Mouse (Mus musculus): ENCODE data around the gene Hibadh.
A peak's percentile ranks its signal among the peaks of the same experiment; 100 is the strongest.

The Hibadh gene

GRCm38 (mm10) chr6:52638471-52639185, 1.6 kb downstream of the Hibadh start:
- no peak for ATAC-seq (ENCODE audit: low TSS enrichment)

DNA sequence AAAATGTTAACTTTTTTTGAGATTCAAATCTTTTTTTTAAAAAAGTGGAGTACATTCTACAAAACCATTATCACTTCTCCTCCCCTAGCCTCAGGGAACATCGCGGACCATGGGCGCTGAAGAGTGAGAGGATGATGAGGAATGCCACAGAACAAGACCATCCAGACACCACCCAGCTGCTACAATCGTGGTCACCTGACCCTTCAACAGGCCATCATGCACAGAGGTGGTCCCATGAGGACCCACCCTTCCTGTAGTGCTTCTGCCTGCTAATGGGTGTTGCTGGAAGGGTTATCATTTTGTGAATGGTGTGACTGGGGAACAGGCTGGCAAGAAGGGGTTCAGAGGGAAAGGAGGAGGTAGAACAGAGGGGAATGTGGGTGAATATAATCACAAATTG, 2.9 kb downstream of the Hibadh start:
- ATAC-seq (ENCODE audit: low TSS enrichment): no peak

GRCm38 (mm10) chr6:52635395-52635794, 4.8 kb downstream of the Hibadh start:
- ATAC-seq (ENCODE audit: low TSS enrichment): no peak

GRCm38 (mm10) chr6:52630625-52631024, 9.6 kb downstream of the Hibadh start:
- ATAC-seq (ENCODE audit: low TSS enrichment): no peak

- ATAC-seq (ENCODE audit: low TSS enrichment): no peak
Observed at GRCm38 (mm10) chr6:52629180-52629579, 11.0 kb downstream of the Hibadh start.

GRCm38 (mm10) chr6:52626735-52627134, 13.5 kb downstream of the Hibadh start:
- ATAC-seq (ENCODE audit: low TSS enrichment): no peak

GRCm38 (mm10) chr6:52623741-52624140, 16.4 kb downstream of the Hibadh start:
- ATAC-seq (ENCODE audit: low TSS enrichment): no peak

DNA sequence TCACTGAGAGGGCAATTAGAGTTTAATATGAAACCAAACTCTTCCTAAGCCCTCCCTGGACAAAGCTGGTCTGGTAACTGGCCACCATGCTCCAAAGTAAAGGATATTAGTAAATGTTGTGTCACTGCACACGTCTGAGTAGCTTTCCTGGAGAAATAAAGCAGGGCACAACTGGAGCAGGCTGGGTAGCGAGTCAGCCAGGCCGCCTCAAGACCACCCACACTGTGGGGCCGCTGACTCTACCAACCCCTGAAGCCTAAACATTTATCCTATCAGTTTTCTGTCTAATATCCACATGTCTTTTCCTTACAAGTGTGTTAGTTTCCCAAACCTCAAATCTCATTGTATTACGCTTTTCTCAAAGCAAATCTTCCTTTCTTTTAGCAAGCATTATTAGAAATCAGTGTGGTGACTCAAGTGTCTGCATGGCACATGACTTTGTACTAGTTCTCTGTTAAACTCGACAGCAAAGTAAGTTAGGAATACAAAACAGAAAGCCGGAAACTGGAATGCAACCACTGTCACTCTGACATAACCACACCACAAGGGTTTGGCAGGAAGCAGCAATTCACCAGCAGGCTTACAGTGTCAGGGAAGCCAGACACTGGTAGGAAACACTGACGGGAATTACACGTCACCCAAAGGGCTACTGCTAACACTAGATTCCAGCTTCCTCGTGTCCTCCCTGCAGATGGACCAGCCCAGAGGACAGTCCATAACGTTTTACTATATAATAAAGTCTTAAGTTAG, 18.3 kb downstream of the Hibadh start:
- no peak for ATAC-seq (ENCODE audit: low TSS enrichment)

DNA sequence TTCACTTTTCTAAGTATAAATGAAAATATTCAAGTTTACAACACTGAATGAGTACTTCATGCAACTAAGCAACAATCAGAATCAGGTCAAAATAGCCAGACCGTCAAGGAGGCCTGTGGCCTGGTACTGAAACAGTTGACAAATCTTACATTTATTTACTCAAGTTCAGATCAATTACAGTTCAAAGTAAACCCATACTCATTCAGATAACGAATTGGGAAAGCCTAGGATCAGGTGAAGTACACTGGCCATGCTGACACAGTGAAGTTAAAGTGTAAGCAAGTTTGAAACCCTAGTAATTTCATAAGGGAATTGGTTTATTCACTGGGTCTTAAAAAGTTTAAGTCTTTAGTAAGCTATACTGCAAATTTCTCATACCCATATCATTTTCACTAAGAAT, 20.1 kb downstream of the Hibadh start:
- no peak for ATAC-seq (ENCODE audit: low TSS enrichment)

- peak; percentile 52; the same call in 1 of the 2 replicates for ATAC-seq (ENCODE audit: low TSS enrichment)
Observed at GRCm38 (mm10) chr6:52609626-52610352, 30.4 kb downstream of the Hibadh start.

- ATAC-seq (ENCODE audit: low TSS enrichment): no peak
Observed at GRCm38 (mm10) chr6:52608121-52608520, 32.1 kb downstream of the Hibadh start.

- ATAC-seq (ENCODE audit: low TSS enrichment): no peak
Observed at GRCm38 (mm10) chr6:52606746-52607347, 33.3 kb downstream of the Hibadh start.

GRCm38 (mm10) chr6:52601706-52602642, 38.2 kb downstream of the Hibadh start:
- no peak for ATAC-seq (ENCODE audit: low TSS enrichment)

GRCm38 (mm10) chr6:52601117-52601516, 39.1 kb downstream of the Hibadh start:
- 0 out of 2 replicates have a peak, but pooled peaks have one; percentile 64 for ATAC-seq (ENCODE audit: low TSS enrichment)

GRCm38 (mm10) chr6:52594752-52595151, 45.4 kb downstream of the Hibadh start:
- ATAC-seq (ENCODE audit: low TSS enrichment): no peak

DNA sequence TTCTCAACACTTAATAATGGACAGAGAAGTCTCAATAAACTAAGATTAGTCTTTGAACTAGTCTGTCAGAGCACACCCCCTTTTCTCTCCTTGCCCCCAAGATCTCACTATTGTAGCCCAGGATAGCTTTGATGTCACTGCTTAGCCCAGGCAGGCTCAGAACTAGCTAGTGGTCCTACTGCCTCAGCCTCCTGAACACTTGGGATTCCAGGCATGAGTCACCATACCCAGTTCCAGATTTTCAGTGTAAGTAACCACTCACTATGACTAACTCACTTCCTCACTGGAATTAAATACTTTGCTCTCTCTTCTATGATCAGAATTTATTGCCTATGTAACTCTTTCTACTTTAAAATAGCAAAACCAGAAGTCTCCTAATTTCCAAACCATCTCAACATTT, 53.6 kb downstream of the Hibadh start:
- ATAC-seq (ENCODE audit: low TSS enrichment): no peak

GRCm38 (mm10) chr6:52584383-52584782, 55.8 kb downstream of the Hibadh start:
- peak; percentile 87 for ATAC-seq (ENCODE audit: low TSS enrichment)

DNA sequence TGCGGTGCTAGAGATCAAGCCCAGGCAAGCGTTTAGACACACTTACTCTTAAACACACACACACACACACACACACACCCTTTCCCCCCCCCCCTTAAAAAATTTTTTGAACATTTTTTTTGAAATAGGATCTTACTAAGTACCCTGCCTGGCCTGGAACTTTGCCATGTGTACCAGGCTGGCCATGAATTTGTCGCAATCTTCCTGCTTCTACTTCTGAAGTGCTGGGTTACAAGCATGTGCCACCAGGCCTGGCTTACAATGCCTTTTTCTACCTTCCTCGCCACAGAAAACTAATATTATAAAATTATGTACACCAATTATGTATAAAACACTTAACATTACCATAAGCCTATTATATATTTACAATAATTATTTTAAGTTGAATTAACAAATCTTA, 59.1 kb downstream of the Hibadh start:
- ATAC-seq (ENCODE audit: low TSS enrichment): no peak

GRCm38 (mm10) chr6:52578322-52578721, 61.9 kb downstream of the Hibadh start:
- ATAC-seq (ENCODE audit: low TSS enrichment): no peak

- peak; percentile 57; the same call in 1 of the 2 replicates for ATAC-seq (ENCODE audit: low TSS enrichment)
Observed at GRCm38 (mm10) chr6:52577270-52577669, 62.9 kb downstream of the Hibadh start.

DNA sequence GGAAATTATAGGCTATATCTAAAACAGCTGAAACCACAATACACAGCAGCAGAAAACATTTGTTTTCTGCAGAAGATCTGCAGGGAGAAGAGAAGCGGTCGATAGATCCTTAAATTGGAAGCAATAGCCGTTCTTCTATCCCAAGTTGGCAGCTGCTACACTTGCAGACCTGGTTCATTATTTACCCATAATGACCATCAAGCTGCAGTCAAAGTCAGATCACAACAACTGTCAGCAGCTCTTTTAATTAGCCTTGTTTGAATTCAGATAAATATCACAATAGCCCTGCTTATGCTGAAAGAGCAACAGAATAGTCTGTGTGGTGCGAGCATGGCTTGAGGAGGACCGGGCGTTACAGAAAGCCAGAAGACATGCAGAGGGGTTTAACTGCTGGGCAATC, 71.5 kb downstream of the Hibadh start:
- ATAC-seq (ENCODE audit: low TSS enrichment): no peak
